Mouse (Mus musculus): Measurements from ENCODE around the gene Cldnd2.

DNA sequence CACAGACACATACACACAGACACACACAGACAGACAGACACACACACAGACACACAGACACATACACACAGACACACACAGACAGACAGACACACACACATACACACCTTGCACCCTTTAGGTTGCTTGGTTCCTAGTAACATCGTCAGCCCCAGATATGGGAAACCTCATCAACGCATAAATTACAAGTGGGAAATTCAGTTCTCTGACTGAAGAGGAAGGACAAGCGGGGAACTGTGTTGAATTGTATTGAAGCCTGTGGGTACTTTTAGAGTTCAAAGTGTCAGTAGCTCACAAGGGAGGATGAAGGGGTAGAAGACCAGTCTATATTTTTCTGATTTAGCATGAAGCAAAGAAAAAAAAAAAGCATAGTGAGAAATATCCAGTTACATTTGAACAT lies 33.0 kb upstream of the Cldnd2 start:
- TF ChIP-seq POLR2A (IDR thresholded peaks at IDR 0.05; ENCODE audit: control insufficient read depth, low read depth, low read length) = no peak
- TF ChIP-seq CTCF (IDR thresholded peaks at IDR 0.05; ENCODE audit: control insufficient read depth, insufficient read depth, insufficient replicate concordance, low read depth, low read length) = no peak

Measured in testis, adult 2 months (tissue).